Comparison of ENCODE assay signal across 9 mouse cellular contexts in the genomic region with DNA sequence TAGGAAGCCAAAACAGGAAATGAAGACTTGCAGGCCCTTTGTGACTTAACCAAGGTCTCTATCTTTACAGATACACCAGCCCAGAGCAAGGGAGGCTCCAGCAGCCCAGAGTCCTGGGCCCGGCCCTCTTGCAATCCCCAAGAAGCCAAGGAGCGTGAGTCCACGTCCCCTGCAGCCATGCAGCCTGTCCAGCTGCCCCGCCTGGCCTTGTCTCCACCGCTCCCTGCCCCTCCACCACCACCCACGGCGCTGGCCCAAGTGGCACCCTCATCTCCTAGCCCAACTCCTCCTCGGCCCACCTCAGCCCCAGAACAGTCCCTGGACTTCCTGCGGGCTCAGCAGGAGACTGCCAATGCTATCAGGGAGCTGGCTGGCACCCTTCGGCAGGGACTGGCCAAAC. TPM values are rescaled to one million over a fixed set of nuclear protein-coding genes. Genes with fewer than 3 reads are reported as not detected.
DNase-seq lines count a peak whose midpoint lies in the region; ATAC-seq and TF ChIP-seq lines count a peak whose summit lies in the region.
"Had no signal": no experiment of that assay in that cellular context is flagged by ENCODE, and none has a peak within 500 bp of the region (broad histone marks: within the 10 kb centered on the region; RNA-seq: fewer than 3 reads in every experiment).

No protein-coding gene starts in this region.

- peak overlapping the region; percentile 52 for H3K4me2 ChIP-seq in hindbrain, embryonic 13.5 days
- H3K4me2 ChIP-seq in midbrain, embryonic 14.5 days (ENCODE audit: low read length): peak overlapping the region; percentile 41

- no peak for ATAC-seq in hindbrain, embryonic 13.5 days (ENCODE audit: low FRiP score)
- no peak for ATAC-seq in midbrain, embryonic 14.5 days (ENCODE audit: low FRiP score, low TSS enrichment)

- DNase-seq in heart, adult 11 months: peak; percentile 95
- no peak for DNase-seq in heart, postnatal 36 days
- DNase-seq in MEL (ENCODE audit: low read depth, low spot score): peak; percentile 66
- DNase-seq in midbrain, embryonic 14.5 days: no peak
- DNase-seq in right cerebral cortex, adult 2 months (ENCODE audit: low spot score in 2 of 2): no peak
- DNase-seq in embryo, embryonic 10 days (ENCODE audit: low spot score): no peak
- DNase-seq in left cerebral cortex, postnatal 14 days (ENCODE audit: low spot score in 2 of 2): no peak

- no peak for TF ChIP-seq RAD21 in MEL (IDR thresholded peaks at IDR 0.05; ENCODE audit: low read depth, low read length)

- TF ChIP-seq CTCF in MEL (IDR thresholded peaks at IDR 0.05 in 2 of 3, conservative IDR thresholded peaks at IDR 0.05 in 1 of 3; ENCODE audit: control insufficient read depth in 1 of 3, insufficient read depth in 1 of 3, low read depth in 2 of 3, low read length in 3 of 3, poor library complexity in 1 of 3, severe bottlenecking in 1 of 3): no peak

- TF ChIP-seq EP300 in MEL (IDR thresholded peaks at IDR 0.05; ENCODE audit: low read depth in 1 of 2, low read length in 2 of 2): no peak

- H3K9me3 ChIP-seq in MEL (replicated peaks; ENCODE audit: insufficient read depth, low read length): no peaks in the 10 kb centered on the region
- no peaks in the 10 kb centered on the region for H3K9me3 ChIP-seq in hindbrain, embryonic 13.5 days
- no peaks in the 10 kb centered on the region for H3K9me3 ChIP-seq in midbrain, embryonic 14.5 days (ENCODE audit: control insufficient read depth, low read length)

- H3K27me3 ChIP-seq in MEL (ENCODE audit: control insufficient read depth in 1 of 2, insufficient read depth in 2 of 2, low read length in 2 of 2): no peaks in the 10 kb centered on the region
- no peaks in the 10 kb centered on the region for H3K27me3 ChIP-seq in hindbrain, embryonic 13.5 days
- H3K27me3 ChIP-seq in midbrain, embryonic 14.5 days (ENCODE audit: control insufficient read depth, insufficient read depth, low read length): no peaks in the 10 kb centered on the region

- peak overlapping the region; percentile 56 to 67 for H3K4me3 ChIP-seq in MEL (ENCODE audit: control insufficient read depth in 1 of 2, insufficient read depth in 1 of 2, low read depth in 2 of 2, low read length in 2 of 2)
- H3K4me3 ChIP-seq in hindbrain, embryonic 13.5 days: peak overlapping the region; percentile 33
- peak overlapping the region; percentile 25 for H3K4me3 ChIP-seq in midbrain, embryonic 14.5 days (replicated peaks; ENCODE audit: low read depth, low read length)

- peaks cover 22% of the 10 kb centered on the region for H3K79me2 ChIP-seq in MEL (ENCODE audit: control insufficient read depth, insufficient read depth, low read length, poor library complexity)

- intact Hi-C loops in heart, postnatal 36 days (cut with DNase I): loop anchor here (10.0 kb wide), 1 partner anchor 106 kb away; no protein-coding TSS in a partner anchor
- intact Hi-C loops in left cerebral cortex, postnatal 14 days (cut with DNase I): no loop called here

- no peak for TF ChIP-seq POLR2A in MEL (IDR thresholded peaks at IDR 0.05; ENCODE audit: control insufficient read depth in 1 of 2, insufficient read depth in 1 of 2, low read depth in 1 of 2, low read length in 2 of 2, poor library complexity in 1 of 2)

- 56% methylated on average over 10 of the region's 10 CpGs for WGBS in hindbrain, embryonic 13.5 days
- 57% methylated on average over 10 of the region's 10 CpGs for WGBS in midbrain, embryonic 14.5 days

- H3K36me3 ChIP-seq in MEL (ENCODE audit: control insufficient read depth in 1 of 2, insufficient read depth in 2 of 2, low read length in 2 of 2): peaks cover 0 to 6% of the 10 kb centered on the region in 2 experiments; a peak in 2 of 4 replicates
- H3K36me3 ChIP-seq in hindbrain, embryonic 13.5 days: peaks cover 19% of the 10 kb centered on the region
- H3K36me3 ChIP-seq in midbrain, embryonic 14.5 days (ENCODE audit: control insufficient read depth, insufficient read depth, low read length): peaks cover 9% of the 10 kb centered on the region

- H3K9ac ChIP-seq in MEL (ENCODE audit: control insufficient read depth, low read depth, low read length, poor library complexity, severe bottlenecking): peak overlapping the region; percentile 83
- H3K9ac ChIP-seq in hindbrain, embryonic 13.5 days: peak overlapping the region; percentile 70
- peak overlapping the region; percentile 36; the same call in 1 of the 2 replicates for H3K9ac ChIP-seq in midbrain, embryonic 14.5 days (replicated peaks; ENCODE audit: low read length)

- H3K4me1 ChIP-seq in MEL (ENCODE audit: control insufficient read depth in 1 of 2, insufficient read depth in 2 of 2, low read length in 2 of 2): peaks cover 5 to 12% of the 10 kb centered on the region in 2 experiments; a peak in 3 of 4 replicates
- peaks cover 37% of the 10 kb centered on the region for H3K4me1 ChIP-seq in hindbrain, embryonic 13.5 days (replicated peaks)
- peaks cover 14% of the 10 kb centered on the region for H3K4me1 ChIP-seq in midbrain, embryonic 14.5 days (ENCODE audit: control insufficient read depth, insufficient read depth, low read length)

- H3K27ac ChIP-seq in MEL (ENCODE audit: control insufficient read depth, low read depth, low read length): peak overlapping the region; percentile 25
- no peak overlapping the region for H3K27ac ChIP-seq in hindbrain, embryonic 13.5 days
- H3K27ac ChIP-seq in midbrain, embryonic 14.5 days (replicated peaks; ENCODE audit: low read depth, low read length): no peak overlapping the region

TF ChIP-seq in MEL, 35 proteins besides CTCF, POLR2A, EP300 and RAD21:
- TF ChIP-seq UBTF (IDR thresholded peaks at IDR 0.05; ENCODE audit: borderline replicate concordance, insufficient read depth, low read depth, low read length): no peak
- no peak for TF ChIP-seq POLR2AphosphoS5 (IDR thresholded peaks at IDR 0.05; ENCODE audit: borderline replicate concordance, low read depth, low read length)
- no peak for TF ChIP-seq ZNF384 (IDR thresholded peaks at IDR 0.05; ENCODE audit: low read depth, low read length)
- no peak for TF ChIP-seq ELF1 (IDR thresholded peaks at IDR 0.05; ENCODE audit: low read depth, low read length)
- TF ChIP-seq HCFC1 (IDR thresholded peaks at IDR 0.05; ENCODE audit: low read depth, low read length): no peak
- TF ChIP-seq BHLHE40 (IDR thresholded peaks at IDR 0.05; ENCODE audit: borderline replicate concordance, low read depth, low read length): no peak
- TF ChIP-seq MXI1 (IDR thresholded peaks at IDR 0.05; ENCODE audit: low read depth, low read length): no peak
- TF ChIP-seq ETS1 (IDR thresholded peaks at IDR 0.05; ENCODE audit: low read depth, low read length): no peak
- no peak for TF ChIP-seq MYB (IDR thresholded peaks at IDR 0.05; ENCODE audit: low read depth, low read length)
- no peak for TF ChIP-seq MEF2A (IDR thresholded peaks at IDR 0.05; ENCODE audit: extremely low read depth, insufficient replicate concordance, low read depth, low read length, poor library complexity, severe bottlenecking)

RNA-seq across cellular contexts. Expression of a gene that starts 3.4 kb away (rescaled TPM):
- 10 to 100 TPM; 19.6 to 23.0 TPM for total RNA-seq in heart, postnatal 36 days (2021)
- total RNA-seq in MEL (2012; rRNA removed): 27.8 and 33.1 TPM in 2 replicates
- polyA plus RNA-seq in MEL (2012; ENCODE audit: insufficient read depth in 1 of 2, insufficient read length in 2 of 2, low read depth in 1 of 2, low replicate concordance in 2 of 2, missing spikeins in 1 of 2): 10 to 100 TPM in 1 of 2 experiments, not detected in 1; 41.1 TPM
- 23.4 and 24.6 TPM in 2 replicates for polyA plus RNA-seq in hindbrain, embryonic 13.5 days (2015; fragmentation: Nextera tagmentation; extraction: Ambion mirVana)
- 30.8 and 34.2 TPM in 2 replicates for polyA plus RNA-seq in midbrain, embryonic 14.5 days (2014; fragmentation: Nextera tagmentation; extraction: Ambion mirVana)
- total RNA-seq in left cerebral cortex, postnatal 14 days (2021): 10 to 100 TPM; 42.5 to 45.2 TPM

RNA-seq across cellular contexts. Expression of a gene that starts 9.4 kb away (rescaled TPM):
- total RNA-seq in heart, postnatal 36 days (2021): 1 to 10 TPM; 3.4 to 4.3 TPM
- total RNA-seq in MEL (2012; rRNA removed): 0.95 and 1.2 TPM in 2 replicates
- 1 to 10 TPM in 1 of 2 experiments, not detected in 1; 6.5 TPM for polyA plus RNA-seq in MEL (2012; ENCODE audit: insufficient read depth in 1 of 2, insufficient read length in 2 of 2, low read depth in 1 of 2, low replicate concordance in 2 of 2, missing spikeins in 1 of 2)
- polyA plus RNA-seq in hindbrain, embryonic 13.5 days (2015; fragmentation: Nextera tagmentation; extraction: Ambion mirVana): 4.8 and 5.2 TPM in 2 replicates
- 4.2 and 4.8 TPM in 2 replicates for polyA plus RNA-seq in midbrain, embryonic 14.5 days (2014; fragmentation: Nextera tagmentation; extraction: Ambion mirVana)
- total RNA-seq in left cerebral cortex, postnatal 14 days (2021): 10 to 100 TPM; 39.9 to 42.2 TPM

RNA-seq across cellular contexts. Expression of a gene that starts 13.2 kb away (rescaled TPM):
- total RNA-seq in heart, postnatal 36 days (2021): not detected
- not detected in 2 replicates for total RNA-seq in MEL (2012; rRNA removed)
- polyA plus RNA-seq in MEL (2012; ENCODE audit: insufficient read depth in 1 of 2, insufficient read length in 2 of 2, low read depth in 1 of 2, low replicate concordance in 2 of 2, missing spikeins in 1 of 2): not detected
- 0.75 and 1.1 TPM in 2 replicates for polyA plus RNA-seq in hindbrain, embryonic 13.5 days (2015; fragmentation: Nextera tagmentation; extraction: Ambion mirVana)
- polyA plus RNA-seq in midbrain, embryonic 14.5 days (2014; fragmentation: Nextera tagmentation; extraction: Ambion mirVana): 0.58 and 0.86 TPM in 2 replicates
- total RNA-seq in left cerebral cortex, postnatal 14 days (2021): under 1 TPM; 0.42 to 0.75 TPM
- total RNA-seq: hematopoietic stem cell, adult 5-6 weeks had no signal

RNA-seq across cellular contexts. Expression of a gene that starts 22.9 kb away (rescaled TPM):
- not detected for total RNA-seq in heart, postnatal 36 days (2021)
- total RNA-seq in MEL (2012; rRNA removed): not detected in 2 replicates
- polyA plus RNA-seq in MEL (2012; ENCODE audit: insufficient read depth in 1 of 2, insufficient read length in 2 of 2, low read depth in 1 of 2, low replicate concordance in 2 of 2, missing spikeins in 1 of 2): not detected
- not detected in 2 replicates for polyA plus RNA-seq in hindbrain, embryonic 13.5 days (2015; fragmentation: Nextera tagmentation; extraction: Ambion mirVana)
- polyA plus RNA-seq in midbrain, embryonic 14.5 days (2014; fragmentation: Nextera tagmentation; extraction: Ambion mirVana): not detected in 2 replicates
- total RNA-seq in left cerebral cortex, postnatal 14 days (2021): not detected

RNA-seq across cellular contexts. Expression of a gene that starts 23.8 kb away (rescaled TPM):
- 10 to 100 TPM; 85.2 to 86.8 TPM for total RNA-seq in heart, postnatal 36 days (2021)
- total RNA-seq in MEL (2012; rRNA removed): 108 and 122 TPM in 2 replicates
- polyA plus RNA-seq in MEL (2012; ENCODE audit: insufficient read depth in 1 of 2, insufficient read length in 2 of 2, low read depth in 1 of 2, low replicate concordance in 2 of 2, missing spikeins in 1 of 2): 100 to 1,000 TPM in 1 of 2 experiments, not detected in 1; 226 TPM
- polyA plus RNA-seq in hindbrain, embryonic 13.5 days (2015; fragmentation: Nextera tagmentation; extraction: Ambion mirVana): 29.7 and 30.1 TPM in 2 replicates
- 18.1 and 28.1 TPM in 2 replicates for polyA plus RNA-seq in midbrain, embryonic 14.5 days (2014; fragmentation: Nextera tagmentation; extraction: Ambion mirVana)
- 100 to 1,000 TPM; 106 to 109 TPM for total RNA-seq in left cerebral cortex, postnatal 14 days (2021)

Comparison
In these comparisons a context has a peak if more than half of its experiments do, and no peak if none do; other contexts are left out.
1. DNase-seq: peak in heart, adult 11 months (single experiment) and MEL (single experiment); none in heart, postnatal 36 days (0 of 2), midbrain, embryonic 14.5 days (single experiment), right cerebral cortex, adult 2 months (0 of 2), embryo, embryonic 10 days (single experiment) and left cerebral cortex, postnatal 14 days (0 of 2).
2. RNA of a gene that starts 9.4 kb away (total RNA-seq): 39.9 to 42.2 TPM in left cerebral cortex, postnatal 14 days; 3.4 to 4.3 TPM in heart, postnatal 36 days and 0.95 to 1.2 TPM in MEL; every median in the first group is over 4 times any median in the second.
3. Peak in every context shown above with its lines, with median percentiles within 50 percentile points of each other: H3K4me3 ChIP-seq and H3K9ac ChIP-seq.